Mouse (Mus musculus): ENCODE results near the gene Frmd4a. TPM values are rescaled to one million over a fixed set of nuclear protein-coding genes. Genes with fewer than 3 reads are reported as not detected.

Gene Frmd4a
- polyA plus RNA-seq, 1 experiment from 2014 or later: 59.6 TPM

GRCm38 (mm10) chr2:4152521-4153040, 135.1 kb downstream of the Frmd4a start:
- peak overlapping the region; percentile 72 for H3K9ac ChIP-seq
- H3K36me3 ChIP-seq: no peaks in the 10 kb centered on the region
- H3K9me3 ChIP-seq: no peaks in the 10 kb centered on the region
- ATAC-seq (ENCODE audit: low FRiP score): peak; percentile 61
- H3K4me2 ChIP-seq: peak overlapping the region; percentile 67
- H3K27me3 ChIP-seq: no peaks in the 10 kb centered on the region
- peak overlapping the region; percentile 93 for H3K27ac ChIP-seq
- H3K4me1 ChIP-seq (replicated peaks): peaks cover 35% of the 10 kb centered on the region
- H3K4me3 ChIP-seq: peak overlapping the region; percentile 49
- 1% methylated on average over 14 of the region's 14 CpGs for WGBS

- Histone ChIP-seq H3K4me2 (peak overlapping the region; percentile 67), H3K27me3 (no peaks in the 10 kb centered on the region), H3K36me3 (no peaks in the 10 kb centered on the region), H3K9ac (peak overlapping the region; percentile 72), H3K27ac (peak overlapping the region; percentile 93), H3K4me1 (replicated peaks) (peaks cover 39% of the 10 kb centered on the region), H3K9me3 (no peaks in the 10 kb centered on the region), H3K4me3 (peak overlapping the region; percentile 49)
- peak; percentile 45 for ATAC-seq (ENCODE audit: low FRiP score)
- under 1% methylated on average over 16 of the region's 16 CpGs for WGBS
Measured at GRCm38 (mm10) chr2:4153131-4153631, 135.7 kb downstream of the Frmd4a start.

GRCm38 (mm10) chr2:4154036-4154653, 136.6 kb downstream of the Frmd4a start:
- no peaks in the 10 kb centered on the region for H3K9me3 ChIP-seq
- 31% methylated on average over 5 of the region's 5 CpGs for WGBS
- ATAC-seq (ENCODE audit: low FRiP score): no peak
- peak overlapping the region; percentile 67 for H3K9ac ChIP-seq
- no peaks in the 10 kb centered on the region for H3K36me3 ChIP-seq
- peak overlapping the region; percentile 67 for H3K4me2 ChIP-seq
- no peaks in the 10 kb centered on the region for H3K27me3 ChIP-seq
- H3K27ac ChIP-seq: peak overlapping the region; percentile 93
- H3K4me1 ChIP-seq (replicated peaks): peaks cover 35% of the 10 kb centered on the region
- peak overlapping the region; percentile 49 for H3K4me3 ChIP-seq

GRCm38 (mm10) chr2:4154654-4155047, 137.1 kb downstream of the Frmd4a start:
- Histone ChIP-seq H3K27me3 (no peaks in the 10 kb centered on the region), H3K27ac (peak overlapping the region; percentile 93), H3K36me3 (no peaks in the 10 kb centered on the region), H3K4me3 (peak overlapping the region; percentile 49), H3K9me3 (no peaks in the 10 kb centered on the region), H3K4me2 (peak overlapping the region; percentile 67), H3K4me1 (replicated peaks) (peaks cover 35% of the 10 kb centered on the region), H3K9ac (peak overlapping the region; percentile 67)
- 72% methylated on average over 4 of the region's 4 CpGs for WGBS
- no peak for ATAC-seq (ENCODE audit: low FRiP score)

GRCm38 (mm10) chr2:4155406-4155805, 137.9 kb downstream of the Frmd4a start:
- H3K36me3 ChIP-seq: no peaks in the 10 kb centered on the region
- H3K4me3 ChIP-seq: peak overlapping the region; percentile 49; the same call in 1 of the 2 replicates
- no peak overlapping the region for H3K9ac ChIP-seq
- H3K4me2 ChIP-seq: peak overlapping the region; percentile 67
- H3K4me1 ChIP-seq (replicated peaks): peaks cover 35% of the 10 kb centered on the region
- H3K27me3 ChIP-seq: no peaks in the 10 kb centered on the region
- no peak for ATAC-seq (ENCODE audit: low FRiP score)
- peak overlapping the region; percentile 93 for H3K27ac ChIP-seq
- H3K9me3 ChIP-seq: no peaks in the 10 kb centered on the region

GRCm38 (mm10) chr2:4156511-4156910, 139.0 kb downstream of the Frmd4a start:
- Histone ChIP-seq H3K27me3 (no peaks in the 10 kb centered on the region), H3K27ac (peak overlapping the region; percentile 53; the same call in 1 of the 2 replicates), H3K9ac (no peak overlapping the region), H3K9me3 (no peaks in the 10 kb centered on the region), H3K36me3 (no peaks in the 10 kb centered on the region), H3K4me3 (no peak overlapping the region), H3K4me2 (peak overlapping the region; percentile 67; the same call in 1 of the 2 replicates), H3K4me1 (replicated peaks) (peaks cover 35% of the 10 kb centered on the region)
- no peak for ATAC-seq (ENCODE audit: low FRiP score)

- no peaks in the 10 kb centered on the region for H3K36me3 ChIP-seq
- no peak overlapping the region for H3K4me3 ChIP-seq
- no peaks in the 10 kb centered on the region for H3K9me3 ChIP-seq
- H3K27me3 ChIP-seq: no peaks in the 10 kb centered on the region
- ATAC-seq (ENCODE audit: low FRiP score): no peak
- no peak overlapping the region for H3K27ac ChIP-seq
- no peak overlapping the region for H3K9ac ChIP-seq
- WGBS: 46% methylated on average over 4 of the region's 4 CpGs
- H3K4me1 ChIP-seq (replicated peaks): peaks cover 35% of the 10 kb centered on the region
- H3K4me2 ChIP-seq: no peak overlapping the region
Measured at GRCm38 (mm10) chr2:4157396-4157795, 139.9 kb downstream of the Frmd4a start.

GRCm38 (mm10) chr2:4159574-4160203, 142.2 kb downstream of the Frmd4a start:
- Histone ChIP-seq H3K4me3 (no peak overlapping the region), H3K9ac (no peak overlapping the region), H3K36me3 (no peaks in the 10 kb centered on the region), H3K4me2 (no peak overlapping the region), H3K9me3 (no peaks in the 10 kb centered on the region), H3K27me3 (no peaks in the 10 kb centered on the region), H3K27ac (no peak overlapping the region), H3K4me1 (replicated peaks) (peaks cover 28% of the 10 kb centered on the region)
- ATAC-seq (ENCODE audit: low FRiP score): no peak
- WGBS: 84% methylated on average over 15 of the region's 15 CpGs

- H3K36me3 ChIP-seq: peaks cover 5% of the 10 kb centered on the region
- H3K4me2 ChIP-seq: no peak overlapping the region
- H3K4me3 ChIP-seq: no peak overlapping the region
- ATAC-seq (ENCODE audit: low FRiP score): no peak
- no peaks in the 10 kb centered on the region for H3K9me3 ChIP-seq
- H3K4me1 ChIP-seq (replicated peaks): peaks cover 29% of the 10 kb centered on the region
- H3K27ac ChIP-seq: no peak overlapping the region
- H3K27me3 ChIP-seq: no peaks in the 10 kb centered on the region
- 93% methylated on average over 2 of the region's 2 CpGs for WGBS
- no peak overlapping the region for H3K9ac ChIP-seq
Measured at GRCm38 (mm10) chr2:4166191-4166590, 148.7 kb downstream of the Frmd4a start.

GRCm38 (mm10) chr2:4167131-4167530, 149.6 kb downstream of the Frmd4a start:
- H3K27me3 ChIP-seq: no peaks in the 10 kb centered on the region
- 91% methylated on average over 6 of the region's 6 CpGs for WGBS
- no peak overlapping the region for H3K9ac ChIP-seq
- H3K27ac ChIP-seq: no peak overlapping the region
- H3K4me2 ChIP-seq: no peak overlapping the region
- H3K4me3 ChIP-seq: no peak overlapping the region
- peaks cover 29% of the 10 kb centered on the region for H3K4me1 ChIP-seq (replicated peaks)
- H3K9me3 ChIP-seq: no peaks in the 10 kb centered on the region
- no peak for ATAC-seq (ENCODE audit: low FRiP score)
- peaks cover 5% of the 10 kb centered on the region for H3K36me3 ChIP-seq

- H3K9me3 ChIP-seq: no peaks in the 10 kb centered on the region
- H3K4me1 ChIP-seq (replicated peaks): peaks cover 27% of the 10 kb centered on the region
- WGBS: 33% methylated on average over 10 of the region's 10 CpGs
- H3K4me2 ChIP-seq: peak overlapping the region; percentile 30; the same call in 1 of the 2 replicates
- peak; percentile 90 for ATAC-seq (ENCODE audit: low FRiP score)
- peak overlapping the region; percentile 53 for H3K9ac ChIP-seq
- H3K36me3 ChIP-seq: peaks cover 5% of the 10 kb centered on the region
- no peaks in the 10 kb centered on the region for H3K27me3 ChIP-seq
- H3K27ac ChIP-seq: peak overlapping the region; percentile 86
- H3K4me3 ChIP-seq: no peak overlapping the region
Measured at GRCm38 (mm10) chr2:4169726-4170125, 152.2 kb downstream of the Frmd4a start.

GRCm38 (mm10) chr2:4170189-4170588, 152.7 kb downstream of the Frmd4a start:
- H3K27me3 ChIP-seq: no peaks in the 10 kb centered on the region
- H3K9ac ChIP-seq: peak overlapping the region; percentile 53; the same call in 1 of the 2 replicates
- H3K4me3 ChIP-seq: no peak overlapping the region
- WGBS: 76% methylated on average over 4 of the region's 4 CpGs
- H3K4me2 ChIP-seq: peak overlapping the region; percentile 30; the same call in 1 of the 2 replicates
- H3K27ac ChIP-seq: peak overlapping the region; percentile 86
- peak; percentile 59; the same call in 1 of the 2 replicates for ATAC-seq (ENCODE audit: low FRiP score)
- H3K36me3 ChIP-seq: peaks cover 5% of the 10 kb centered on the region
- no peaks in the 10 kb centered on the region for H3K9me3 ChIP-seq
- H3K4me1 ChIP-seq (replicated peaks): peaks cover 24% of the 10 kb centered on the region

Measured in hindbrain, embryonic 13.5 days (tissue).